38 mouse cellular contexts compared by ENCODE assay signal in the genomic region with DNA sequence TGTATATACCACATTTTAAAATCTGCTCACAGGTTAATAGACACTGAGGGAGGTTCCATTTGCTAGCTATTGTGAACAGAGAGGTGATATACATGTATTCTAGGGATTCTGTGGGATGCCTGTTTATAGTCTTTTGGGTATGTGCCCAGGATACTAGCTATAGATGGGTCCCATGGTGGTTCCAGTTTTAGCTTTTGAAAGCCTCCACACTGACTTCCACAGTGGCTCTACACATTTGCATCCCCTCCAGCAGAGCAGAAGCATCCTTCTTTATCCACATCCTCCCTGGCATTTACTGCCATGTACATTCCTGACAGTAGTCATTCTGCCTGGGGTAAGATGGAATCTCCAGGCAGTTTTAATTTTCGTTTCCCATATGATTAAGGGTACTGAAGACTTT. TPM values are rescaled to one million over a fixed set of nuclear protein-coding genes. Genes with fewer than 3 reads are reported as not detected.
"Had no signal": no experiment of that assay in that cellular context is flagged by ENCODE, and none has a peak within 500 bp of the region (broad histone marks: within the 10 kb centered on the region; RNA-seq: fewer than 3 reads in every experiment).

No protein-coding gene starts in this region.

- DNase-seq: heart, postnatal 10 days; heart, postnatal 14 days; heart, postnatal 36 days; heart, postnatal 4 days; kidney, adult 11 months; kidney, adult 18-20 months; kidney, adult 2 months; kidney, adult 8-10 months; kidney, adult 9 months; kidney, postnatal 10 days; kidney, postnatal 14 days; kidney, postnatal 25 days; kidney, postnatal 36 days; kidney, postnatal 4 days; layer of hippocampus, adult 9-11 months; layer of hippocampus, postnatal 36 days had no signal

- H3K36me3 ChIP-seq: heart, embryonic 10.5 days; heart, embryonic 12.5 days; heart, embryonic 13.5 days; heart, embryonic 15.5 days; hindbrain, embryonic 10.5 days; hindbrain, embryonic 12.5 days; hindbrain, embryonic 13.5 days; hindbrain, embryonic 15.5 days; intestine, embryonic 15.5 days; kidney, embryonic 15.5 days had no signal

- H3K9me3 ChIP-seq: heart, embryonic 10.5 days; heart, embryonic 12.5 days; heart, embryonic 13.5 days; heart, embryonic 15.5 days; hindbrain, embryonic 10.5 days; hindbrain, embryonic 12.5 days; hindbrain, embryonic 13.5 days; hindbrain, embryonic 15.5 days; intestine, embryonic 15.5 days; kidney, embryonic 15.5 days had no signal

- ATAC-seq: hindbrain, embryonic 16.5 days; hindbrain, postnatal 0 days; inflammation-experienced regulatory T-cells, adult 6 months; intestine, embryonic 15.5 days; intestine, embryonic 16.5 days; intestine, postnatal 0 days had no signal

- H3K4me1 ChIP-seq: heart, embryonic 10.5 days; heart, embryonic 12.5 days; heart, embryonic 13.5 days; heart, embryonic 15.5 days; hindbrain, embryonic 10.5 days; hindbrain, embryonic 12.5 days; hindbrain, embryonic 13.5 days; hindbrain, embryonic 15.5 days; kidney, embryonic 15.5 days had no signal

- H3K27me3 ChIP-seq: heart, embryonic 12.5 days; heart, embryonic 13.5 days; heart, embryonic 15.5 days; hindbrain, embryonic 12.5 days; hindbrain, embryonic 13.5 days; hindbrain, embryonic 15.5 days; intestine, embryonic 15.5 days; kidney, embryonic 15.5 days had no signal

- H3K9ac ChIP-seq: heart, embryonic 12.5 days; heart, embryonic 13.5 days; heart, embryonic 15.5 days; hindbrain, embryonic 12.5 days; hindbrain, embryonic 13.5 days; hindbrain, embryonic 14.5 days; hindbrain, embryonic 15.5 days; intestine, embryonic 15.5 days; kidney, embryonic 15.5 days had no signal

- H3K4me2 ChIP-seq: heart, embryonic 11.5 days; heart, embryonic 12.5 days; heart, embryonic 13.5 days; heart, embryonic 15.5 days; hindbrain, embryonic 12.5 days; hindbrain, embryonic 13.5 days; hindbrain, embryonic 14.5 days; hindbrain, embryonic 15.5 days; intestine, embryonic 15.5 days; kidney, embryonic 15.5 days had no signal

- H3K4me3 ChIP-seq: heart, embryonic 10.5 days; heart, embryonic 12.5 days; heart, embryonic 13.5 days; heart, embryonic 15.5 days; hindbrain, embryonic 10.5 days; hindbrain, embryonic 12.5 days; hindbrain, embryonic 13.5 days; hindbrain, embryonic 15.5 days; intestine, embryonic 15.5 days; kidney, embryonic 15.5 days; layer of hippocampus, adult 2 months had no signal

- H3K27ac ChIP-seq: heart, embryonic 10.5 days; heart, embryonic 13.5 days; heart, embryonic 15.5 days; hindbrain, embryonic 10.5 days; hindbrain, embryonic 12.5 days; hindbrain, embryonic 13.5 days; hindbrain, embryonic 14.5 days; hindbrain, embryonic 15.5 days; hindbrain, postnatal 0 days; intestine, embryonic 15.5 days; kidney, embryonic 15.5 days; kidney, postnatal 0 days; layer of hippocampus, adult 2 months had no signal

RNA-seq across cellular contexts. Expression of gene Cwh43, which starts 44.4 kb away (rescaled TPM):
- polyA plus RNA-seq: heart, embryonic 10.5 days; heart, embryonic 11.5 days; heart, embryonic 12.5 days; heart, embryonic 13.5 days; heart, embryonic 14.5 days; heart, embryonic 15.5 days; heart, embryonic 16.5 days; hindbrain, embryonic 10.5 days; hindbrain, embryonic 11.5 days; hindbrain, embryonic 12.5 days; inflammation-experienced regulatory T-cells, adult 6 months had no signal
